Mouse (Mus musculus) neutrophil, adult 59 days (primary cell): ENCODE data around the gene Ctnna3. TPM values are rescaled to one million over a fixed set of nuclear protein-coding genes. Genes with fewer than 3 reads are reported as not detected.

ENCODE experiments used
- total RNA-seq, 2 experiments: library from RNA; stranded (reverse); gene quantifications; 1 replicate in 1 of 2; 2 replicates in 1 of 2; pipeline ENCODE4 v1.2.4; 2023

The Ctnna3 gene
- total RNA-seq = not detected

GRCm38 (mm10) chr10:63429785-63430305 is at the start of gene Ctnna3:
Gene Ctnna3 (plus strand): TSS chr10:63430098.

GRCm38 (mm10) chr10:63381498-63382280 is 48.2 kb upstream of the Ctnna3 start, which contains the start of gene Sirt1:
Gene Sirt1 (minus strand): TSS chr10:63381704.

DNA sequence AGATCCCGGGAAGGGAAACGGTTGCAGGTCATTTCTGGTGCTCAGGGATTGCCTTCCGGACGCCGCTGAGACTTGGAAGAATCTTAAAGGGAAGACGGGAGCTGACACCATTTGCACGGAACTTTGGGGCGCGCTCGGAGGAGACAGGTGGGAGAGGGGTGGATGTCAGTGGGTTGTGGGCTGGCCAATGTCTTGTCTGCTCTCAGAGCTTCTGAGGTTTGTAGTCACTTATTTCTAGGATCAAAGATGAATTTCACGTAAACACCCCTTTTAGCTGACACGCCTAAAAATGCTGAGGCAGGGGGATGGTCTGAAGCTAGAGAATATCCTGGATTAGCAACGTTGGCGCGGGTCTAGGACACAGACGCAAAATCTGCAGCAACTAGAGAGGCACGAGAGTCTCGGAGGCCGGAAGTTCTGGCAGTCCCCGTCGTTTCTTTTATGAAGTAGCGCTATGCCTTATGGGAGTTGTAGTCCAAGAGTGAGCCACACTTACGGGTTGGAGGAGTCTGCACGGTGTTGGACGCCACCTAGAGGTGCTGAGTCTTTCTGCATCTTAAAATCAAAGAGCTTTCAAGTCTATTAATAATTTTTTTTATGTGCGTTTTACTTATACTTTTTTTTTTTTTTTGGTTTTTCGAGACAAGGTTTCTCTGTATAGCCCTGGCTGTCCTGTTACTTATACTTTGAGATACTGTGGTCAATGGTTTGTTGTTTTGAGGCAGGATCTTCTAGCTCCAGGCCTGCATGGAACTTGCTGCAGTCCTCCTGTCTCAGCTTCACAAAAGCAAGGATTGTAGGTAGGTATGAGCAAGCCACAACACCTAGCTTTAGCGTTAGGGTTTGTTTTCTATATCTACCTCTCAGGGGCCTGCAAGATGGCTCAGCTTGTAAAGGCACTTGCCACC is 47.3 kb upstream of the Ctnna3 start, which contains the start of gene Dnajc12:
TSS of gene Dnajc12 (plus strand) at position 72 of the 908 bp plus-strand sequence.

GRCm38 (mm10) chr10:63421739-63422735 is 7.9 kb upstream of the Ctnna3 start, which contains the start of gene Gm7075:
Gene Gm7075 (minus strand): TSS chr10:63421789.

DNA sequence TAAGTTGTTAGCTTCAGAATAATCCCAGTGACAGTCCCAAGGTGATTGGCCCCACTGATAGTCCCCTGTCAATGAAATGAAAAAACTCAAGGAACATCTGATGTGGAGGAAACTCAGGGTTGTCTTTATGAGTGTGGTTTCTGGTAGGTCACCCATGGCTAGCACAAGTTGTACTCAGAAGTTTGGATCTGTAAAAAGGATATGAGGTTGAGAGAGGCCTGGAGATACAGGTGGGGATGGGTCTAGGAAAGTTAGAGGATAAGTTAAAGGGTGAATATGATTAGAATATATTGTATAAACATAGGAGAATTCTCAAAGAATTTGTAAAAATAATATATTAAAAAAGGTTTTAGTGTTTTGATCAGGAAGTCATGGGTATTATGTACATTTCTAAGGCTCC is 497.4 kb downstream of the Ctnna3 start, which contains the start of gene Gm10118:
TSS of gene Gm10118 (minus strand) at position 101 of the 400 bp plus-strand sequence.

GRCm38 (mm10) chr10:64089680-64090460 is 660.0 kb downstream of the Ctnna3 start, which contains the start of gene Lrrtm3:
Gene Lrrtm3 (minus strand): TSS chr10:64090277.

Other genes with a start within 250 kb of the Ctnna3 start
- gene Mypn, start 226.1 kb upstream of the Ctnna3 start, total RNA-seq = not detected
- 100 to 1,000 TPM; 184 to 206 TPM for gene Herc4, start 186.3 kb upstream of the Ctnna3 start, total RNA-seq
- 10 to 100 TPM; 21.7 to 26.0 TPM for gene Sirt1, start 48.4 kb upstream of the Ctnna3 start, total RNA-seq
- 1 to 10 TPM; 1.0 to 3.9 TPM for gene Dnajc12, start 47.7 kb upstream of the Ctnna3 start, total RNA-seq
- gene Gm7075, start 8.3 kb upstream of the Ctnna3 start, total RNA-seq = not detected